Mouse (Mus musculus) liver, postnatal 0 days (tissue): ENCODE data around the gene Stk38.

Experiments used
- CTCF ChIP-seq: sonication (generic); IDR thresholded peaks from 2 replicates; pipeline ENCODE4 v1.5.1; 2016; ENCODE audit warnings: antibody characterized with exemption, low read depth
- EP300 ChIP-seq: IDR thresholded peaks from 2 replicates; pipeline ENCODE4 v1.6.1; 2016; ENCODE audit warnings: antibody characterized with exemption, low read depth, mild to moderate bottlenecking

DNA sequence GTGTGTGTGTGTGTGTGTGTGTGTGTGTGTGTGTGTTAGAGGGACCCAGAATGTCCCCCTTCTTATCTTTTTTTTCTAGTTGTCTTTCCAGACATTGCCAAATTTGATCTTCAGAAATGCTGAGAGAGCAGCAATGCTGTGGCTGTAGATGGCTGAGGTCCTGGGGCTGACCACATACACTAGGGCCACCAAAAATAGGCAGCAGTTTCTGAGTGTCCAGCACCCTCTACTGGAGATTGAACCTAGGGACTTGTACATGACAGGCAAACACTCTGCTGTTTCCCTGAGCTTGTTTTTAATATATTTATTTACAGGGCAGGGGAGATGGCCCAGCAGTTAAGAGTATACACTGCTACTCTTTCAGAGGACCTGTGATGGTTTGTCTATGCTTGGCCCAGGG is 12.6 kb upstream of the Stk38 start:
- peak; percentile 70 for TF ChIP-seq CTCF
- TF ChIP-seq EP300: no peak
